Mouse (Mus musculus) forebrain, embryonic 11.5 days (tissue): Measurements from ENCODE around the gene Exosc8. TPM values are rescaled to one million over a fixed set of nuclear protein-coding genes. Genes with fewer than 3 reads are reported as not detected.
"Not testable (repeated sequence)": the region's sequence is repeated elsewhere in the genome, so short reads cannot be mapped to it uniquely, and the experiment has no call there.

Source experiments
- ATAC-seq: fragments of 200-750 bp; cut with Nextera tagmentation; replicated peaks from 2 replicates; pipeline ENCODE4 v1.8.0; 2017; ENCODE audit warnings: moderate TSS enrichment; ENCODE audit not compliant: low FRiP score
- DNase-seq: peaks from one replicate; pipeline ENCODE4 v3.0.0-alpha.2; 2017; ENCODE audit warnings: low spot score
- H3K27ac ChIP-seq: fragments of 300-500 bp; sonication (generic); 2 replicates; pipeline ENCODE4 v1.5.1; 2014; ENCODE audit warnings: low read depth, low read length
- H3K27me3 ChIP-seq: fragments of 300-500 bp; sonication (generic); 2 replicates; pipeline ENCODE4 v1.6.1; 2014; ENCODE audit warnings: mild to moderate bottlenecking, low read length, mixed read lengths; ENCODE audit not compliant: control insufficient read depth, insufficient read depth
- H3K36me3 ChIP-seq: fragments of 300-500 bp; sonication (generic); 2 replicates; pipeline ENCODE4 v1.6.1; 2014; ENCODE audit warnings: mild to moderate bottlenecking, low read length, moderate library complexity, mixed read lengths; ENCODE audit not compliant: control insufficient read depth, insufficient read depth
- H3K4me1 ChIP-seq: fragments of 300-500 bp; sonication (generic); replicated peaks from 2 replicates; pipeline ENCODE4 v1.6.1; 2014; ENCODE audit warnings: low read length, mixed read lengths; ENCODE audit not compliant: control insufficient read depth, insufficient read depth
- H3K4me2 ChIP-seq: fragments of 300-500 bp; sonication (generic); 2 replicates; pipeline ENCODE4 v1.6.1; 2014; ENCODE audit warnings: low read depth, mild to moderate bottlenecking, low read length, moderate library complexity, mixed read lengths; ENCODE audit not compliant: severe bottlenecking
- H3K4me3 ChIP-seq: fragments of 300-500 bp; sonication (generic); 2 replicates; pipeline ENCODE4 v1.5.1; 2014; ENCODE audit warnings: low read depth, low read length
- H3K9ac ChIP-seq: fragments of 300-500 bp; sonication (generic); 2 replicates; pipeline ENCODE4 v1.6.1; 2014; ENCODE audit warnings: low read length
- H3K9me3 ChIP-seq: fragments of 300-500 bp; sonication (generic); 2 replicates; pipeline ENCODE4 v1.6.1; 2016; ENCODE audit warnings: low read length, mixed read lengths; ENCODE audit not compliant: control insufficient read depth
- WGBS: fragments of 180-500 bp; shearing (Covaris S2); extraction: QIAGEN DNeasy Blood & Tissue Kit; methylation state at CpG from one replicate; pipeline ENCODE4 v1.1.7; 2014; 5-methylcytosine and 5-hydroxymethylcytosine counted together
- polyA plus RNA-seq: library from polyadenylated mRNA; unstranded; fragments of >200 nt; fragmentation: Nextera tagmentation; extraction: Ambion mirVana; gene quantifications from 2 replicates; pipeline ENCODE4 v1.2.1, GENCODE M21; 2014

Gene Exosc8
- 166 and 176 TPM in 2 replicates for polyA plus RNA-seq

DNA sequence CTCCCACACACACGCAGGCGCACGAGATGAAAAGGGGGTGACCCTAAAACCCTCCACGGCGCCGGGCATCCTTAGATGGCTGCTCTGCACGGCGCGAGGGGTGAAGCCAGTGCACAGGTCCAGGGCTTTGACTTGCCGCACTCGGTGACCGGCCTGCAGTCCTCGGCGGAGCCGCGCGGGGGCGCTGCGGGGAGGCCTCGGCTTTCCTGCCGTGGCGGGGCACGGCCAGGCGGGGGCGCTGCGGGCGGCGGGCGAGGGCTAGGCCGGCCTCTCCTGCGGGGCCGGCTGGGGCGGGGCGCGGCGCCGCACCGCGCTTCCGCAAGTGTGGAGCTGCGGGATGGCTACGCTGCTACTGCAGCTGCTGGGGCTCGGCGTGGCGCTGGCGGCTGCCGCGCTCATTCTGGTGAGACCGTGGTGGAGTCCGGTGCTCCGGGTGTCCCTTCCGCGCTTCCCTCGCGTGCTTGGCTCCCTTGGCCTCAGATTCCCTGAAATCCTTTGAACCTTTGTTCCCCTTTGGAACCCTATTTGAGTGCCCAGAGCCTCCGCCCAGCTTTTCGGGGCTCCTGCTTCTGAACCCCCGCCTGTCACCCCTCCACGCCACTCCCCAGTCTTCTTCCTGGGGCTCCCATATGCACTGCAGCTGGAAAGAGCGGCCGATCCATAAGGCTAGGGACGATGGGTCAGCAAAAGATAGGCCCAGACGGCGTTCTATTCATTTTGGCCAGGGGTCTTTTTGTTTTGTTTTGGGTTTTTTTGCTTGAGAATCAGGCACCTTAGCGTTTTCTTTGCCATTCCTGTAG lies at the start of gene Exosc8, which contains the start of gene Alg5:
Exosc8 (minus strand) TSS at position 147 of the 800 bp plus-strand sequence.
Alg5 (plus strand) TSS at position 293 of the 800 bp plus-strand sequence.
- H3K27ac ChIP-seq: peak within 1 kb of the TSS; percentile 93
- H3K9me3 ChIP-seq: no peaks in the 10 kb centered on the region
- peak within 1 kb of the TSS; percentile 88 for H3K4me3 ChIP-seq
- peak; percentile 92 for ATAC-seq
- peak; percentile 96 for DNase-seq
- peak within 1 kb of the TSS; percentile 97 for H3K9ac ChIP-seq
- peaks cover 2% of the 10 kb centered on the region; the same call in 1 of the 2 replicates for H3K36me3 ChIP-seq
- WGBS: under 1% methylated on average over 54 of the region's 65 CpGs
- H3K27me3 ChIP-seq: no peaks in the 10 kb centered on the region
- no peaks in the 10 kb centered on the region for H3K4me1 ChIP-seq
- peak within 1 kb of the TSS; percentile 90 for H3K4me2 ChIP-seq

GRCm38 (mm10) chr3:54775989-54776631 lies 40.9 kb upstream of the Exosc8 start:
- DNase-seq: peak; percentile 30
- Histone ChIP-seq H3K4me3 (no peak overlapping the region), H3K4me2 (no peak overlapping the region), H3K4me1 (no peaks in the 10 kb centered on the region), H3K27ac (no peak overlapping the region), H3K36me3 (no peaks in the 10 kb centered on the region), H3K9me3 (peaks cover 3% of the 10 kb centered on the region; the same call in 1 of the 2 replicates), H3K27me3 (no peaks in the 10 kb centered on the region), H3K9ac (no peak overlapping the region)
- 66% methylated on average over 7 of the region's 7 CpGs for WGBS
- no peak for ATAC-seq

- no peaks in the 10 kb centered on the region for H3K27me3 ChIP-seq
- no peak overlapping the region for H3K9ac ChIP-seq
- H3K36me3 ChIP-seq: no peaks in the 10 kb centered on the region
- no peak overlapping the region for H3K27ac ChIP-seq
- H3K4me2 ChIP-seq: no peak overlapping the region
- H3K4me3 ChIP-seq: no peak overlapping the region
- ATAC-seq (no peak), DNase-seq (peak; percentile 30)
- 82% methylated on average over 6 of the region's 6 CpGs for WGBS
- H3K9me3 ChIP-seq: peaks cover 3% of the 10 kb centered on the region; the same call in 1 of the 2 replicates
- no peaks in the 10 kb centered on the region for H3K4me1 ChIP-seq
Observed at GRCm38 (mm10) chr3:54773613-54774012, 38.4 kb upstream of the Exosc8 start.

DNA sequence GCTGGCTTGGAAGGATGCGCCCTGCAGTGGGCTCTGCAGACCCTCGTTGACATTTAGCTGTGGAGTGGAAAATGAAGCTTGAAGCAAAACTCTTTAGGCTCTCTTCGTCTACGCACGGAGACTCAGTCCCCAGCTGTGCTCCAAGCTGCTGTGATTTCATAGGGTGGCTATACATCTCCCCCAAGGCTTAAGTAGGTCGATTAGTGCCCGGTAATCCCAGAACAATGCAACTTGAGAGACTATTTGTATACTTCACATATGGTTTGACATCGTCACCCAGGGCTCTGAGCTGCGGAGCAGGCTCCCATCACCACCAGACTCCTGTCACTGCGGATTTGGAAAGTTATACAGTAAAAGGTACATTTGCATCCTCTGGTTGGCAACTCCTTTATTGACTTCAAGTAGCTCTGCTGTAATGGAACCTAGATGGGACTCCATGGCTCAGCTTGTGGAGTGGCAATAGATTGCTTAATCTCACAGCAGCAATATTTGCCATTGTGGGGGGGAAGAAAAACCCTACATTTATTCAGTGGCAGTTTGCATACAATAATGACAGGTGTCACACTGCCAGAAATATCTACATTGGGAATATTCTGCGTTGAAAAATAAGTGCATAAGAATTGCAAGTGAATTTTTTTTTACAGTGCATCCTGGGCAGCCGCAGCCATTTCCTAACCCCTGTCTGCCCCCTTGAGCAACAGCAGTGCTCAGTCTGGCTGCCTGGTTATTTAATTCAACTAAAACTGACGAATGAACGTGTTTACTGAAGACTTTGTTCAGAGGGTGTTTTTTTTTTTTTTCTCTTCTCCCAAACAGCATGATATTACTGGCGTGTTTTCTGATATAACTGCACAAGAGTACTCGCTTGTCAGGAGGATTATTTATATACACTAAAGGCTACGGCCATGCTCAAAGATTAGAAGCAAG lies 34.4 kb upstream of the Exosc8 start:
- Histone ChIP-seq H3K9ac (no peak overlapping the region), H3K4me1 (no peaks in the 10 kb centered on the region), H3K27me3 (no peaks in the 10 kb centered on the region), H3K36me3 (no peaks in the 10 kb centered on the region), H3K4me3 (no peak overlapping the region), H3K27ac (no peak overlapping the region), H3K4me2 (no peak overlapping the region), H3K9me3 (peaks cover 3% of the 10 kb centered on the region; the same call in 1 of the 2 replicates)
- DNase-seq (no peak), ATAC-seq (no peak)
- 60% methylated on average over 17 of the region's 17 CpGs for WGBS

GRCm38 (mm10) chr3:54768592-54768991 lies 33.4 kb upstream of the Exosc8 start:
- H3K9ac ChIP-seq: no peak overlapping the region
- H3K4me2 ChIP-seq: no peak overlapping the region
- 92% methylated on average over 8 of the region's 8 CpGs for WGBS
- no peak overlapping the region for H3K27ac ChIP-seq
- H3K36me3 ChIP-seq: no peaks in the 10 kb centered on the region
- no peaks in the 10 kb centered on the region for H3K4me1 ChIP-seq
- ATAC-seq (no peak), DNase-seq (no peak)
- H3K4me3 ChIP-seq: no peak overlapping the region
- H3K9me3 ChIP-seq: peaks cover 1% of the 10 kb centered on the region; the same call in 1 of the 2 replicates
- H3K27me3 ChIP-seq: no peaks in the 10 kb centered on the region

- no peak overlapping the region for H3K27ac ChIP-seq
- no peak overlapping the region for H3K4me2 ChIP-seq
- H3K27me3 ChIP-seq: no peaks in the 10 kb centered on the region
- 87% methylated on average over 5 of the region's 5 CpGs for WGBS
- no peaks in the 10 kb centered on the region for H3K4me1 ChIP-seq
- DNase-seq: no peak
- H3K9me3 ChIP-seq: no peaks in the 10 kb centered on the region
- no peak overlapping the region for H3K9ac ChIP-seq
- no peaks in the 10 kb centered on the region for H3K36me3 ChIP-seq
- ATAC-seq: no peak
- H3K4me3 ChIP-seq: no peak overlapping the region
Observed at GRCm38 (mm10) chr3:54766811-54767210, 31.6 kb upstream of the Exosc8 start.

- Histone ChIP-seq H3K9me3 (no peaks in the 10 kb centered on the region), H3K9ac (no peak overlapping the region), H3K4me1 (no peaks in the 10 kb centered on the region), H3K27me3 (no peaks in the 10 kb centered on the region), H3K4me3 (no peak overlapping the region), H3K4me2 (no peak overlapping the region), H3K36me3 (no peaks in the 10 kb centered on the region), H3K27ac (no peak overlapping the region)
- 86% methylated on average over 14 of the region's 14 CpGs for WGBS
- ATAC-seq (no peak), DNase-seq (no peak)
Observed at GRCm38 (mm10) chr3:54766034-54766433, 30.8 kb upstream of the Exosc8 start.

GRCm38 (mm10) chr3:54765521-54765920 lies 30.3 kb upstream of the Exosc8 start:
- not testable (repeated sequence) for ATAC-seq, H3K27ac ChIP-seq, H3K9ac ChIP-seq, DNase-seq, H3K4me1 ChIP-seq, H3K27me3 ChIP-seq, H3K4me3 ChIP-seq, H3K9me3 ChIP-seq, H3K4me2 ChIP-seq, H3K36me3 ChIP-seq
- 87% methylated on average over 6 of the region's 6 CpGs for WGBS
